Mouse (Mus musculus) spleen, adult 18-20 months (tissue): Measurements from ENCODE around the gene Snrk.

Experiments
- DNase-seq, 2 experiments: peaks; one replicate each; pipeline ENCODE4 v3.0.0; 2022; ENCODE audit warnings: mixed read lengths in 2 of 2

The Snrk gene

GRCm38 (mm10) chr9:122185061-122185460 lies 68.0 kb downstream of the Snrk start:
- peak; percentile 49 to 75 for DNase-seq

- DNase-seq, result no peak
Observed at GRCm38 (mm10) chr9:122185953-122186352, 68.9 kb downstream of the Snrk start.

- no peak for DNase-seq
Observed at GRCm38 (mm10) chr9:122186643-122187226, 69.7 kb downstream of the Snrk start.

- DNase-seq, result no peak
Observed at GRCm38 (mm10) chr9:122187451-122187921, 70.4 kb downstream of the Snrk start.

GRCm38 (mm10) chr9:122188724-122189123 lies 71.7 kb downstream of the Snrk start:
- no peak for DNase-seq

- no peak for DNase-seq
Observed at GRCm38 (mm10) chr9:122193361-122193760, 76.3 kb downstream of the Snrk start.

GRCm38 (mm10) chr9:122193823-122194222 lies 76.8 kb downstream of the Snrk start:
- no peak for DNase-seq

GRCm38 (mm10) chr9:122195042-122195682 lies 78.1 kb downstream of the Snrk start:
- no peak for DNase-seq

GRCm38 (mm10) chr9:122197021-122197420 lies 80.0 kb downstream of the Snrk start:
- DNase-seq, result no peak

- DNase-seq, result no peak
Observed at GRCm38 (mm10) chr9:122198621-122199020, 81.6 kb downstream of the Snrk start.

- peak; percentile 22 to 55 for DNase-seq
Observed at GRCm38 (mm10) chr9:122199253-122199652, 82.2 kb downstream of the Snrk start.

GRCm38 (mm10) chr9:122204508-122204907 lies 87.4 kb downstream of the Snrk start:
- DNase-seq, result no peak

- DNase-seq, result no peak
Observed at GRCm38 (mm10) chr9:122205543-122206200, 88.6 kb downstream of the Snrk start.

- no peak for DNase-seq
Observed at GRCm38 (mm10) chr9:122208311-122208710, 91.2 kb downstream of the Snrk start.

- DNase-seq, result no peak
Observed at GRCm38 (mm10) chr9:122215118-122215517, 98.1 kb downstream of the Snrk start.

- DNase-seq, result no peak
Observed at GRCm38 (mm10) chr9:122216945-122217529, 100.0 kb downstream of the Snrk start.
